In the genomic region with DNA sequence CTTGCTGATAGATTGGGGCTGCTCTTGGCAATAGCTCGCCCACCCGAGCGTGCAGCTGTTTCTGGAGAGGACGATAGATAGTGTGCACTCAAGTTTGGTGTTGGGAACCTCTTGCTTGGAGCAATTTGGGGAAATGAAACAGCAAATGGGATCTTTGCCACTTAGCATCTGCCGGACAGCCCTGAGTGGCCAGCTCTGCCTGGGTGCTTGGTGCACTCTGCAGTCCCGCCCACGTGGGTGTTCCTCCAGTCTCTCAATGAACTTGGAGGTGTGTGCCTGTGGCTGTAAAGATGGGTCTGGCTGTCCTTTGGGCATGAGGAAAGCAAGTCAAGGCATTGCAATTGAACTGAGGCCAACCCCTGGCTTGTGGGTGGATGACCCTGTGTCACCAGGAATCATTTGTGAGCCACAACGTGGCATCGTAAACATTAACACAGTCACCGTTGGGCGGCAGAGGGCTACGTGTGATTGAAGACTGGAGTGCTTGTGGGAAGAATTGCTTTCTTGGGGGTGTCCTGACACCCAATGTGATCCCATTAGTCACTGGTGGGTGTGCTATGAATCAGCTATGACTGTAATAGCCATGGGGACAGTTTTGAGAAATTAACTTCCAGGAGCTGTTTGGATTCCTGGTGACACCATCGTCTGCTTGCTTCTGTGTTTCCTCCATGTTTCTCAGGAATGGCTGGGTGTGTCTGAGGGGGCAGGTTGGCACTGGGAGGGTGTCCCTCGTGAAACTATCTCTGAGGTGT, we compare ENCODE assay signal across 22 mouse cellular contexts. TPM values are rescaled to one million over a fixed set of nuclear protein-coding genes. Genes with fewer than 3 reads are reported as not detected.
DNase-seq lines count a peak whose midpoint lies in the region; ATAC-seq and TF ChIP-seq lines count a peak whose summit lies in the region.
"Had no signal": no experiment of that assay in that cellular context is flagged by ENCODE, and none has a peak within 500 bp of the region (broad histone marks: within the 10 kb centered on the region; RNA-seq: fewer than 3 reads in every experiment).

No protein-coding gene starts in this region.

- H3K27me3 ChIP-seq in heart, embryonic 11.5 days (ENCODE audit: control insufficient read depth, insufficient read depth, low read length): peaks cover 50% of the 10 kb centered on the region
- H3K27me3 ChIP-seq in intestine, embryonic 15.5 days (replicated peaks): peaks cover 8% of the 10 kb centered on the region

- no peaks in the 10 kb centered on the region for H3K36me3 ChIP-seq in heart, embryonic 11.5 days (ENCODE audit: control insufficient read depth, insufficient read depth, low read length)
- no peaks in the 10 kb centered on the region for H3K36me3 ChIP-seq in intestine, embryonic 15.5 days
- H3K36me3 ChIP-seq: embryonic facial prominence, embryonic 13.5 days; forebrain, embryonic 12.5 days; G1E; heart, embryonic 12.5 days; hindbrain, embryonic 10.5 days had no signal

- no peaks in the 10 kb centered on the region for H3K4me1 ChIP-seq in heart, embryonic 11.5 days (ENCODE audit: control insufficient read depth, insufficient read depth, low read length)
- no peaks in the 10 kb centered on the region for H3K4me1 ChIP-seq in lung, adult 2 months (ENCODE audit: control insufficient read depth, insufficient read depth, low read length)
- peaks cover 22% of the 10 kb centered on the region for H3K4me1 ChIP-seq in intestine, embryonic 15.5 days (replicated peaks)
- H3K4me1 ChIP-seq: heart, embryonic 12.5 days had no signal

- H3K9ac ChIP-seq in heart, embryonic 11.5 days (ENCODE audit: low read depth, low read length): no peak overlapping the region
- H3K9ac ChIP-seq in intestine, embryonic 15.5 days: no peak overlapping the region
- H3K9ac ChIP-seq: embryonic facial prominence, embryonic 13.5 days; forebrain, embryonic 12.5 days; heart, embryonic 12.5 days; hindbrain, embryonic 14.5 days had no signal

- TF ChIP-seq POLR2A in lung, adult 2 months (IDR thresholded peaks at IDR 0.05; ENCODE audit: borderline replicate concordance, extremely low read depth, low read depth, low read length): no peak

- no peak overlapping the region for H3K27ac ChIP-seq in heart, embryonic 11.5 days (ENCODE audit: low read depth, low read length)
- H3K27ac ChIP-seq in intestine, embryonic 15.5 days: no peak overlapping the region
- H3K27ac ChIP-seq: embryonic facial prominence, embryonic 13.5 days; forebrain, embryonic 12.5 days; hindbrain, embryonic 10.5 days; hindbrain, embryonic 14.5 days had no signal

- H3K4me3 ChIP-seq in heart, embryonic 11.5 days (ENCODE audit: low read depth, low read length): no peak overlapping the region
- no peak overlapping the region for H3K4me3 ChIP-seq in lung, adult 2 months (replicated peaks; ENCODE audit: extremely low read depth, low read depth, low read length)
- no peak overlapping the region for H3K4me3 ChIP-seq in intestine, embryonic 15.5 days (replicated peaks)
- H3K4me3 ChIP-seq: embryonic facial prominence, embryonic 13.5 days; forebrain, embryonic 12.5 days; heart, embryonic 12.5 days; hindbrain, embryonic 10.5 days had no signal

- peak; percentile 92 for DNase-seq in heart, adult 11 months
- peak; percentile 62 for DNase-seq in lung, postnatal 36 days
- DNase-seq in lung, adult 2 months: no peak
- peak; percentile 75 for DNase-seq in brain, adult 2 months (ENCODE audit: low read depth, low spot score)
- no peak for DNase-seq in cerebellum, adult 18-20 months
- DNase-seq: adrenal gland, postnatal 14 days; cerebellum, adult 2 months; cerebellum, postnatal 10 days; gastrocnemius, postnatal 14 days had no signal

- ATAC-seq in heart, embryonic 11.5 days (replicated peaks; ENCODE audit: insufficient number of reproducible peaks, low FRiP score, low TSS enrichment): no peak
- peak; percentile 50 for ATAC-seq in megakaryocyte progenitor cell, adult 5-6 weeks (replicated peaks; ENCODE audit: poor library complexity)
- ATAC-seq in intestine, embryonic 15.5 days: no peak
- ATAC-seq: activated CD4-positive, CD25-positive, alpha-beta regulatory T cell, adult 4 months; forebrain, embryonic 16.5 days; intestine, embryonic 16.5 days had no signal

- TF ChIP-seq CTCF in lung, adult 2 months (IDR thresholded peaks at IDR 0.05; ENCODE audit: insufficient read depth, low read length): no peak

- H3K4me2 ChIP-seq in heart, embryonic 11.5 days: no peak overlapping the region
- H3K4me2 ChIP-seq in intestine, embryonic 15.5 days (replicated peaks): no peak overlapping the region
- H3K4me2 ChIP-seq: embryonic facial prominence, embryonic 13.5 days; forebrain, embryonic 12.5 days; heart, embryonic 12.5 days; hindbrain, embryonic 14.5 days had no signal

- 74% methylated on average over 14 of the region's 14 CpGs for WGBS in heart, embryonic 11.5 days (ENCODE audit: insufficient replicate concordance)
- 64% methylated on average over 14 of the region's 14 CpGs for WGBS in lung, adult 2 months
- 64% methylated on average over 14 of the region's 14 CpGs for WGBS in intestine, embryonic 15.5 days

- no peaks in the 10 kb centered on the region for H3K9me3 ChIP-seq in heart, embryonic 11.5 days (replicated peaks; ENCODE audit: control insufficient read depth, low read length)
- H3K9me3 ChIP-seq in intestine, embryonic 15.5 days: no peaks in the 10 kb centered on the region
- H3K9me3 ChIP-seq: embryonic facial prominence, embryonic 13.5 days; forebrain, embryonic 12.5 days; heart, embryonic 12.5 days; hindbrain, embryonic 10.5 days had no signal

RNA-seq across cellular contexts. Expression of a gene that starts 15.6 kb away (rescaled TPM):
- 0.04 and 0.07 TPM in 2 replicates for polyA plus RNA-seq in heart, embryonic 11.5 days (2014; fragmentation: Nextera tagmentation; extraction: Ambion mirVana)
- polyA plus RNA-seq in lung, adult 2 months (2012; rRNA removed): 0.85 and 0.99 TPM in 2 replicates
- not detected in 2 replicates for total RNA-seq in megakaryocyte progenitor cell, adult 5-6 weeks (2015)
- 0.07 and 0.08 TPM in 2 replicates for total RNA-seq in megakaryocyte progenitor cell, adult 5-6 weeks (2017)
- 1.9 and 2.8 TPM in 2 replicates for polyA plus RNA-seq in intestine, embryonic 15.5 days (2015; fragmentation: Nextera tagmentation; extraction: Ambion mirVana)

RNA-seq across cellular contexts. Expression of a gene that starts 28.5 kb away (rescaled TPM):
- polyA plus RNA-seq in heart, embryonic 11.5 days (2014; fragmentation: Nextera tagmentation; extraction: Ambion mirVana): 285 and 300 TPM in 2 replicates
- polyA plus RNA-seq in lung, adult 2 months (2012; rRNA removed): 20.3 and 43.0 TPM in 2 replicates
- 1,636 and 1,708 TPM in 2 replicates for total RNA-seq in megakaryocyte progenitor cell, adult 5-6 weeks (2015)
- 3,182 and 3,570 TPM in 2 replicates for total RNA-seq in megakaryocyte progenitor cell, adult 5-6 weeks (2017)
- polyA plus RNA-seq in intestine, embryonic 15.5 days (2015; fragmentation: Nextera tagmentation; extraction: Ambion mirVana): 371 and 424 TPM in 2 replicates

RNA-seq across cellular contexts. Expression of a gene that starts 35.3 kb away (rescaled TPM):
- polyA plus RNA-seq in heart, embryonic 11.5 days (2014; fragmentation: Nextera tagmentation; extraction: Ambion mirVana): 27.4 and 27.5 TPM in 2 replicates
- 5.8 and 5.9 TPM in 2 replicates for polyA plus RNA-seq in lung, adult 2 months (2012; rRNA removed)
- 0.12 TPM in 1 of 2 replicates, not detected in the other for total RNA-seq in megakaryocyte progenitor cell, adult 5-6 weeks (2015)
- not detected in 2 replicates for total RNA-seq in megakaryocyte progenitor cell, adult 5-6 weeks (2017)
- 2.1 and 2.5 TPM in 2 replicates for polyA plus RNA-seq in intestine, embryonic 15.5 days (2015; fragmentation: Nextera tagmentation; extraction: Ambion mirVana)
- total RNA-seq: gastrocnemius, adult 18-20 months; gastrocnemius, postnatal 14 days had no signal
- polyA plus RNA-seq: activated CD4-positive, CD25-positive, alpha-beta regulatory T cell, adult 4 months; G1E had no signal

RNA-seq across cellular contexts. Expression of a gene that starts 57.0 kb away (rescaled TPM):
- polyA plus RNA-seq in heart, embryonic 11.5 days (2014; fragmentation: Nextera tagmentation; extraction: Ambion mirVana): 15.9 and 22.6 TPM in 2 replicates
- 32.2 and 36.4 TPM in 2 replicates for polyA plus RNA-seq in lung, adult 2 months (2012; rRNA removed)
- total RNA-seq in megakaryocyte progenitor cell, adult 5-6 weeks (2015): 7.9 and 12.1 TPM in 2 replicates
- 11.5 and 14.8 TPM in 2 replicates for total RNA-seq in megakaryocyte progenitor cell, adult 5-6 weeks (2017)
- 17.3 and 17.6 TPM in 2 replicates for polyA plus RNA-seq in intestine, embryonic 15.5 days (2015; fragmentation: Nextera tagmentation; extraction: Ambion mirVana)

Comparison
In these comparisons a context has a peak if more than half of its experiments do, and no peak if none do; other contexts are left out.
1. DNase-seq: peak in heart, adult 11 months (single experiment), lung, postnatal 36 days (single experiment) and brain, adult 2 months (single experiment); none in lung, adult 2 months (single experiment) and cerebellum, adult 18-20 months (0 of 2).